32 mouse cellular contexts compared by ENCODE assay signal in the genomic region with DNA sequence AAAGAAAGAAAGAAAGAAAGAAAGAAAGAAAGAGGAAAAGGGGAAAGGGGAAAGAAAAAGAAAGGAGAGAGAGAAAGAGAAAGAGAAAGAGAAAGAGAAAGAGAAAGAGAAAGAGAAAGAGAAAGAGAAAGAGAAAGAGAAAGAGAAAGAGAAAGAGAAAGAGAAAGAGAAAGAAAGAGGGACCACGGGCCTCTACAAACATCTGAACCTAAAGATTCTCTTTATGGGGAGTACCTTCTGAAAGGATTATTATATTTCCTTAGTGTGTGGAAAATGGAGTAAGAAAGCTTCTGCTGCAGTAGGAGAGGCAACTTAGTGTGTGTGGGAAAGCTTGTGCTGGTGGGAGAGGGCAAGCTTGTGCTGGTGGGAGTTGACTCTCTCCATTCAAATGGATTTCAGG.
"Had no signal": no experiment of that assay in that cellular context is flagged by ENCODE, and none has a peak within 500 bp of the region (broad histone marks: within the 10 kb centered on the region; RNA-seq: fewer than 3 reads in every experiment).

No protein-coding gene starts in this region.

- H3K27me3 ChIP-seq: limb, embryonic 12.5 days; limb, embryonic 13.5 days; limb, embryonic 15.5 days; liver, embryonic 12.5 days; liver, embryonic 13.5 days; liver, embryonic 15.5 days; lung, embryonic 15.5 days; midbrain, embryonic 12.5 days; midbrain, embryonic 13.5 days; midbrain, embryonic 15.5 days; neural tube, embryonic 12.5 days had no signal

- ATAC-seq: liver, embryonic 12.5 days; liver, postnatal 0 days; lung, postnatal 0 days; midbrain, embryonic 13.5 days; midbrain, embryonic 15.5 days; midbrain, embryonic 16.5 days had no signal

- H3K4me1 ChIP-seq: limb, embryonic 10.5 days; limb, embryonic 12.5 days; limb, embryonic 13.5 days; limb, embryonic 15.5 days; liver, embryonic 12.5 days; liver, embryonic 13.5 days; liver, embryonic 15.5 days; midbrain, embryonic 10.5 days; midbrain, embryonic 12.5 days; midbrain, embryonic 13.5 days; midbrain, embryonic 15.5 days; neural tube, embryonic 12.5 days had no signal

- H3K9me3 ChIP-seq: limb, embryonic 10.5 days; limb, embryonic 12.5 days; limb, embryonic 13.5 days; limb, embryonic 15.5 days; liver, embryonic 12.5 days; liver, embryonic 13.5 days; liver, embryonic 15.5 days; lung, embryonic 15.5 days; midbrain, embryonic 10.5 days; midbrain, embryonic 12.5 days; midbrain, embryonic 13.5 days; midbrain, embryonic 15.5 days; neural tube, embryonic 12.5 days had no signal

- H3K4me2 ChIP-seq: limb, embryonic 12.5 days; limb, embryonic 13.5 days; limb, embryonic 15.5 days; liver, embryonic 11.5 days; liver, embryonic 12.5 days; liver, embryonic 13.5 days; liver, embryonic 15.5 days; lung, embryonic 14.5 days; lung, embryonic 15.5 days; midbrain, embryonic 11.5 days; midbrain, embryonic 12.5 days; midbrain, embryonic 13.5 days; midbrain, embryonic 15.5 days; neural tube, embryonic 12.5 days had no signal

- H3K4me3 ChIP-seq: left cerebral cortex, adult 2 months; limb, embryonic 10.5 days; limb, embryonic 12.5 days; limb, embryonic 13.5 days; limb, embryonic 15.5 days; liver, embryonic 12.5 days; liver, embryonic 13.5 days; liver, embryonic 15.5 days; lung, embryonic 15.5 days; midbrain, embryonic 10.5 days; midbrain, embryonic 12.5 days; midbrain, embryonic 13.5 days; midbrain, embryonic 15.5 days; myocyte; neural tube, embryonic 12.5 days had no signal

- H3K36me3 ChIP-seq: limb, embryonic 10.5 days; limb, embryonic 12.5 days; limb, embryonic 13.5 days; limb, embryonic 15.5 days; liver, embryonic 12.5 days; liver, embryonic 13.5 days; liver, embryonic 15.5 days; lung, embryonic 15.5 days; midbrain, embryonic 10.5 days; midbrain, embryonic 12.5 days; midbrain, embryonic 13.5 days; midbrain, embryonic 15.5 days; neural tube, embryonic 12.5 days had no signal

- DNase-seq: left cerebral cortex, postnatal 4 days; liver; liver, embryonic 13.5 days; liver, postnatal 0 days; lung, adult 18-20 months; lung, adult 2 months; lung, embryonic 14.5 days; lung, postnatal 10 days; lung, postnatal 14 days; lung, postnatal 36 days; lung, postnatal 4 days; midbrain, embryonic 14.5 days had no signal

- H3K27ac ChIP-seq: left cerebral cortex, adult 2 months; limb, embryonic 10.5 days; limb, embryonic 12.5 days; limb, embryonic 13.5 days; limb, embryonic 15.5 days; liver, embryonic 12.5 days; liver, embryonic 13.5 days; liver, embryonic 14.5 days; liver, embryonic 15.5 days; lung, embryonic 15.5 days; macrophage; midbrain, embryonic 10.5 days; midbrain, embryonic 12.5 days; midbrain, embryonic 13.5 days; midbrain, embryonic 15.5 days; neural tube, embryonic 12.5 days had no signal

- H3K9ac ChIP-seq: limb, embryonic 12.5 days; limb, embryonic 13.5 days; limb, embryonic 15.5 days; liver, embryonic 12.5 days; liver, embryonic 13.5 days; liver, embryonic 14.5 days; liver, embryonic 15.5 days; liver, postnatal 0 days; lung, embryonic 14.5 days; lung, embryonic 15.5 days; midbrain, embryonic 12.5 days; midbrain, embryonic 13.5 days; midbrain, embryonic 15.5 days; neural tube, embryonic 12.5 days had no signal
